Mouse (Mus musculus) left cerebral cortex, adult 6 months (tissue): ENCODE data around the gene Gm49405. TPM values are rescaled to one million over a fixed set of nuclear protein-coding genes. Genes with fewer than 3 reads are reported as not detected.

Source experiments
- long read RNA-seq, 2 experiments: library from polyadenylated mRNA; unstranded; transcript quantifications; one replicate each; pipeline ENCODE4 v2.0.0; 2019 to 2020
- polyA plus RNA-seq: library from polyadenylated mRNA; unstranded; fragments of <200 nt; fragmentation: Nextera tagmentation; gene quantifications from 2 replicates; pipeline ENCODE4 v1.2.3, GENCODE M21; 2021

Gm49405 gene
- 0.13 and 0.21 TPM in 2 replicates for polyA plus RNA-seq
- long read RNA-seq, experiment 1, partial matches to known transcripts: 0 of 1 reads
- long read RNA-seq, experiment 1, other reads (novel, unspliced or antisense): 1 of 1 reads
- long read RNA-seq, experiment 2: 0 reads

DNA sequence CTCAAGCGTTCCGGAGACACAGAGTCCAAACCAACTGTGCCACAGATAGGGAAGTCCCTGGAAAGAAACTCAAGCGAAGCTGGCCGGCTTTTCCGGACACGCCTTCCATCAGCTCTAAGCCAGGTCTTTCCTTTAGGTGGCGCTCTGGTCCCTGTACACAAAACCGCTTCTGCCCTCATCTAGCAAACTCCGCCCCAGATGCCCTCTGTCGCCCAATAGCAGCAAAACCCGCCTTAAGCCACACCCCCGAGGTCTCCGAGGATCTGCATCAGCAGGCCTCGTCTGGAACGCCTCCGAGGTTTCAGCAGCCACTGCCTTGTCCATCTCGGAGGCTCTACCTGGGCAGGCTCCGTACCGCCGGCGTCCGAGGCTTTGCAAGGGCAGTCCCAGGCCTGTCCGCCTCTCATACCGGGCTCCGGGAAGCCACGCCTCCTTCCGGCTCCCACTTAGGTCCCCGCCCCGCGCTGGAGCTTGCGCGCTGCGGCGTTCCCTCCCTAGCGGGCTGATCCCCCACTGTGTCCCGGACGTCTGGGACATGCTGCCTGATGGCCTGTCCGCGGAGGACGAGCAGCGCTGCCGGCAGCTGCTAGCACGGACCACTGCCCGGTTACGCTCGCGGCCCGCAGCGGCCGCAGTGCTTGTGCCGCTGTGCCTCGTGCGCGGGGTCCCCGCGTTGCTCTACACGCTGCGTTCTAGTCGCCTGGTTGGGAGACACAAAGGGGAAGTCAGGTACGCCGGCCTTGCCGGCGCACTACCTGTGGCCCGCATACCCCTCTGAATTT lies at the start of gene Gm49405, which contains the start of gene Nudt8:
Gene Gm49405 (plus strand): TSS at position 508 of the 782 bp plus-strand sequence.
Gene Nudt8 (plus strand): TSS at position 462 of the 782 bp plus-strand sequence.

GRCm38 (mm10) chr19:3958470-3958869 lies 42.0 kb upstream of the Gm49405 start, which contains the start of gene Aldh3b3:
TSS of gene Aldh3b3 (plus strand) at chr19:3958645.

GRCm38 (mm10) chr19:3972229-3972628 lies 28.2 kb upstream of the Gm49405 start, which contains the start of gene Aldh3b2:
TSS of gene Aldh3b2 (plus strand) at chr19:3972328.

DNA sequence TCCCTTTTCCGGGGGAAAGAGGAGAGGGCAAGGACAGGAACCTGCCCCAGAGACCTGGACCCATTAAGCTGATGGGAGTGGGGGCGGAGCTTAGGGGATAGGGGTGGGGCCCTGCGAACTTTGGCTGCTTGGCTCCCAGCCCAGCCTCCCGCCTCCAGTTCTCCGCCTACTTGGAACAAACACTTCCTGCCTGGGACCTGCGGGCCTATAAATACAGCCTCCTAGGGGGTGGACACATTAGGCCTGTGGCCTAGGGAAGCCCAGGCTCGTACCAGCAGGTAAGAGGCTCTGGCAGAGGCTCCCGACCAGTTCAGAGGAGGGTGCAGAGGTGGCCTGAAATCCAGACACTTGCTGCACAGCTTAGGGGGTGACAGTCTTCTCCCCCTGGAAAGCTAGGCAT lies 14.1 kb upstream of the Gm49405 start, which contains the start of gene Acy3:
Gene Acy3 (plus strand): TSS at position 237 of the 400 bp plus-strand sequence.

DNA sequence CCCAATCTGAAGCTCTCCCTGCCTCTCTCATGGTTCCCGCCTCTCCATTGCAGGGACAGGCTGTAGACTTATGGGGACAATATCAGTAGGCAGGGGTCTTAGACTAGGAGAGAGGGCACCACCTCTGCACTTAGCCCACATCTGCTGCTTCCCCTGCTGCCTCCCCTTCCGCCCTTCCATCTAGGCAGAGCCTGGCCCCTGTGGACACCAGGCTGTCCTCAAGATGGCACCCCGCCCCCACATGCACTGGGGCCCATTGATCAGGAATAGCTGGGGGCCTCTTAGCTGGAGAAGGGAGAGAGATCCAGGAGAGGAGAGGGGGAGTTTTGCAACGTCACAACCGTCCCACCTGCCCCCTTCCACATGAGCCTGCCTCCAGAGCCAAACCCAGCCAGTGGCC lies 8.0 kb upstream of the Gm49405 start, which contains the start of gene Tbx10:
Gene Tbx10 (plus strand): TSS at position 337 of the 400 bp plus-strand sequence.

DNA sequence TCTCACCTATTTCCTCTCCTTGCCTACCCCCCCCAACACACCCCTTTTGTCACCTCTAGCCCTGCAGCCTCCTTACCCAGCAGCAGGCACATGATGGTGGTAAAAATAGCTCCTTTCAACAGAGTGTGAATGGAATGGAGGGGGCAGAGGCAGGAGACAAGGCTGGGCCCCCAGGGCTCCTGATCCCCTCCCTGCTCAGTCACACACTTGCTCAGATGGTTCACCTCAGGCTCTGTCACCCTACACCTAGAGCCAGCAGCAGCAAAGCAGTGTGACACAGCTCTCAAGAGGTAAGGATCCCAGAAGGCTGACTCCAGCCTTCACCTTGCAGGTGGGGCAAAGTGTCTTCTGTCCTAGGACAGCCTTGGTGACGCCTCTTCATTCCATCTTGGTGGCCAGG lies 2.7 kb downstream of the Gm49405 start, which contains the start of gene Doc2g:
Gene Doc2g (plus strand): TSS at position 202 of the 400 bp plus-strand sequence.

GRCm38 (mm10) chr19:4012432-4013022 lies 12.1 kb downstream of the Gm49405 start, which contains the start of gene Ndufv1:
TSS of gene Ndufv1 (minus strand) at chr19:4012806.

DNA sequence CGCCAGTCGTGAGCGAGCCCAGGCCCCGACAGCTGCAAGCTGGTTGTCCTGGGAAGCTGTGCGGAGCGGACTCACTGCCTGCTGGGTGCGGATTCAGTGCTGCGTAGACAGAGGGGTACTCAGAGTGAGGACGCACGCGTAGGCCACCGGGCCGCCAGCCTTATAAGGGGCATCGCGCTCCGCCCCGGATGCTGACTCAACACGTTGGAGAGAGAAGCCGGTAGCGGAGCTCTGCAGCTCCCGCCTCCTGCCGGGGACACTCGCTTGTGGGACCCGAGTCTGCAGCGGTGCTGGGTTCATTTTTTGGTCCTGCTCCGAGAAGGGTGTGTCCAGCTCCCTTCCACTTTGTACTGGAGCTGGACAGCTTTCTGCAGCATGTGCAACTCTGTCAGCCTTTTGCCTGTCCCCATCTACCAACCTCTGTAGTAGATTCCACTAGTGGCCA lies 37.4 kb downstream of the Gm49405 start, which contains the start of gene Gstp1:
Gene Gstp1 (minus strand): TSS at position 198 of the 445 bp plus-strand sequence.

GRCm38 (mm10) chr19:4045966-4046865 lies 45.8 kb downstream of the Gm49405 start, which contains the start of gene Gstp2:
TSS of gene Gstp2 (minus strand) at chr19:4046023.

Other genes starting within 250 kb of the Gm49405 start
- gene Kmt5b, start 233.2 kb upstream of the Gm49405 start, polyA plus RNA-seq: 7.1 and 11.4 TPM in 2 replicates
- gene Chka, start 148.9 kb upstream of the Gm49405 start, polyA plus RNA-seq: 15.9 and 22.7 TPM in 2 replicates
- 3.1 and 3.9 TPM in 2 replicates for gene Tcirg1, start 93.5 kb upstream of the Gm49405 start, polyA plus RNA-seq
- gene Ndufs8, start 87.9 kb upstream of the Gm49405 start, polyA plus RNA-seq: 579 and 589 TPM in 2 replicates
- 6.4 and 6.9 TPM in 2 replicates for gene Aldh3b1, start 70.8 kb upstream of the Gm49405 start, polyA plus RNA-seq
- 20.5 and 23.3 TPM in 2 replicates for gene Unc93b1, start 65.4 kb upstream of the Gm49405 start, polyA plus RNA-seq
- gene Aldh3b3, start 42.0 kb upstream of the Gm49405 start, polyA plus RNA-seq: 0.13 TPM in 1 of 2 replicates, not detected in the other
- 2.0 and 2.7 TPM in 2 replicates for gene Aldh3b2, start 28.3 kb upstream of the Gm49405 start, polyA plus RNA-seq
- gene Acy3, start 14.1 kb upstream of the Gm49405 start, polyA plus RNA-seq: 3.2 and 3.9 TPM in 2 replicates
- gene Tbx10, start 7.9 kb upstream of the Gm49405 start, polyA plus RNA-seq: not detected in 2 replicates
- 21.4 and 23.0 TPM in 2 replicates for gene Nudt8, start within 50 bp of the Gm49405 start, polyA plus RNA-seq
- gene Doc2g, start 2.7 kb downstream of the Gm49405 start, polyA plus RNA-seq: 2.1 and 3.3 TPM in 2 replicates
- 400 and 516 TPM in 2 replicates for gene Ndufv1, start 12.2 kb downstream of the Gm49405 start, polyA plus RNA-seq
- 1,005 and 1,067 TPM in 2 replicates for gene Gstp1, start 37.4 kb downstream of the Gm49405 start, polyA plus RNA-seq
- gene Gstp2, start 45.4 kb downstream of the Gm49405 start, polyA plus RNA-seq: 2.2 and 7.2 TPM in 2 replicates
- not detected in 2 replicates for gene Gstp3, start 58.9 kb downstream of the Gm49405 start, polyA plus RNA-seq
- gene Cabp2, start 81.0 kb downstream of the Gm49405 start, polyA plus RNA-seq: not detected in 2 replicates
- 52.6 and 68.9 TPM in 2 replicates for gene Cdk2ap2, start 96.6 kb downstream of the Gm49405 start, polyA plus RNA-seq
- 53.9 and 65.8 TPM in 2 replicates for gene Pitpnm1, start 99.4 kb downstream of the Gm49405 start, polyA plus RNA-seq
- 168 and 240 TPM in 2 replicates for gene Aip, start 125.2 kb downstream of the Gm49405 start, polyA plus RNA-seq
- gene Gpr152, start 139.2 kb downstream of the Gm49405 start, polyA plus RNA-seq: not detected in 2 replicates
- gene Cabp4, start 143.4 kb downstream of the Gm49405 start, polyA plus RNA-seq: 0.06 and 0.11 TPM in 2 replicates
- gene Coro1b, start 148.0 kb downstream of the Gm49405 start, polyA plus RNA-seq: 87.0 and 103 TPM in 2 replicates
- 0.72 and 1.4 TPM in 2 replicates for gene Ptprcap, start 153.0 kb downstream of the Gm49405 start, polyA plus RNA-seq
- 11.8 and 16.7 TPM in 2 replicates for gene Rps6kb2, start 162.7 kb downstream of the Gm49405 start, polyA plus RNA-seq
- gene Carns1, start 174.9 kb downstream of the Gm49405 start, polyA plus RNA-seq: 4.2 and 4.3 TPM in 2 replicates
- gene Tbc1d10c, start 190.7 kb downstream of the Gm49405 start, polyA plus RNA-seq: 0.51 and 0.69 TPM in 2 replicates
- 387 and 460 TPM in 2 replicates for gene Ppp1ca, start 191.4 kb downstream of the Gm49405 start, polyA plus RNA-seq
- gene Rad9a, start 201.0 kb downstream of the Gm49405 start, polyA plus RNA-seq: 6.8 and 7.0 TPM in 2 replicates
- gene Clcf1, start 213.6 kb downstream of the Gm49405 start, polyA plus RNA-seq: 0.19 and 0.76 TPM in 2 replicates
- gene AC109138.7, start 213.7 kb downstream of the Gm49405 start, polyA plus RNA-seq: not detected in 2 replicates
- 31.3 and 44.7 TPM in 2 replicates for gene Pold4, start 231.3 kb downstream of the Gm49405 start, polyA plus RNA-seq